ENCODE assay signal across 9 mouse cellular contexts in the genomic region with DNA sequence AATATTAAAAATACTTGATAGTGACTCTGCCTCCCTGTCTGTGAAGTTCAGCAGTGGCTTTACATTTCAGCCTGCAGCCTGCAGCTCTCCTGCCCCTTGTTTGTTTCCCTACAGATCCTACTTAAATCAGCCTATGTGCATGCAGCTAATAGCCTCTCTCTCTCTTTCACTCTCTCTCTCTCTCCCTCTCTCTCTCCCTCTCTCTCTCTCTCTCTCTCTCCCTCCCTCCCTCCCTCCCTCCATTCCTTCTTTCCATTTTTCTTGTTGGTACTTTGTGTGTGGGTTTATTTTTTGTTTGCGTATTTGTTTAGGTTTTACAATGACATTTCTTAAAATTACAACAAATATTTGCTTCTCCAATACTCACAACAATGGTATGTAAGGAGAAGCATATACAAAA. TPM values are rescaled to one million over a fixed set of nuclear protein-coding genes. Genes with fewer than 3 reads are reported as not detected.
DNase-seq lines count a peak whose midpoint lies in the region; ATAC-seq and TF ChIP-seq lines count a peak whose summit lies in the region.
"Had no signal": no experiment of that assay in that cellular context is flagged by ENCODE, and none has a peak within 500 bp of the region (broad histone marks: within the 10 kb centered on the region; RNA-seq: fewer than 3 reads in every experiment).

A gene (minus strand): TSS at position 101 of the 400 bp plus-strand sequence.

- no peak for TF ChIP-seq EP300 in liver, embryonic 14.5 days (IDR thresholded peaks at IDR 0.05; ENCODE audit: low read depth)

- H3K4me3 ChIP-seq in kidney, adult 2 months (ENCODE audit: insufficient read depth, low read depth, low read length): peak within 1 kb of the TSS; percentile 46
- peak within 1 kb of the TSS; percentile 45 for H3K4me3 ChIP-seq in hindbrain, embryonic 12.5 days
- peak within 1 kb of the TSS; percentile 6 to 31; a peak in 3 of 4 replicates for H3K4me3 ChIP-seq in liver, embryonic 14.5 days (ENCODE audit: insufficient read depth in 1 of 2, low read depth in 2 of 2, low read length in 2 of 2)

- H3K36me3 ChIP-seq in kidney, adult 2 months (ENCODE audit: control insufficient read depth, insufficient read depth, low read length): no peaks in the 10 kb centered on the region
- H3K36me3 ChIP-seq in hindbrain, embryonic 12.5 days: no peaks in the 10 kb centered on the region
- H3K36me3 ChIP-seq in liver, embryonic 14.5 days (replicated peaks; ENCODE audit: control insufficient read depth, insufficient read depth, low read depth): no peaks in the 10 kb centered on the region

- TF ChIP-seq POLR2A in kidney, adult 2 months (IDR thresholded peaks at IDR 0.05; ENCODE audit: low read depth, low read length): no peak

- H3K4me1 ChIP-seq in kidney, adult 2 months (ENCODE audit: control insufficient read depth, insufficient read depth, low read length): no peaks in the 10 kb centered on the region; the same call in 1 of the 2 replicates
- H3K4me1 ChIP-seq in hindbrain, embryonic 12.5 days: peaks cover 13% of the 10 kb centered on the region
- 0 out of 4 replicates have a peak, but pooled peaks cover 0 to 2% of the 10 kb centered on the region in 2 experiments for H3K4me1 ChIP-seq in liver, embryonic 14.5 days (replicated peaks; ENCODE audit: control insufficient read depth in 2 of 2, insufficient read depth in 2 of 2, low read length in 1 of 2)

- no peaks in the 10 kb centered on the region for H3K9me3 ChIP-seq in hindbrain, embryonic 12.5 days (replicated peaks)
- no peaks in the 10 kb centered on the region for H3K9me3 ChIP-seq in liver, embryonic 14.5 days (ENCODE audit: control insufficient read depth, low read length)

- H3K4me2 ChIP-seq in hindbrain, embryonic 12.5 days (replicated peaks): peak within 1 kb of the TSS; percentile 56
- peak within 1 kb of the TSS; percentile 26; the same call in 1 of the 2 replicates for H3K4me2 ChIP-seq in liver, embryonic 14.5 days (ENCODE audit: low read depth)

- DNase-seq in kidney, adult 2 months: no peak
- DNase-seq in kidney, postnatal 14 days: no peak
- no peak for DNase-seq in adrenal gland, postnatal 14 days
- no peak for DNase-seq in liver, embryonic 14.5 days (ENCODE audit: low read depth in 3 of 3, low spot score in 3 of 3)
- DNase-seq in retina, postnatal 1 day: no peak
- no peak for DNase-seq in gastrocnemius, postnatal 36 days

- no peak for TF ChIP-seq CTCF in kidney, adult 2 months (conservative IDR thresholded peaks at IDR 0.05; ENCODE audit: insufficient read depth, insufficient read length, low read depth, low read length)
- no peak for TF ChIP-seq CTCF in liver, embryonic 14.5 days (IDR thresholded peaks at IDR 0.05; ENCODE audit: low read depth)

- 0 out of 2 replicates have a peak, but pooled peaks have one; percentile 27 for ATAC-seq in hindbrain, embryonic 12.5 days (ENCODE audit: low FRiP score)
- no peak for ATAC-seq in liver, embryonic 14.5 days (ENCODE audit: insufficient read depth)
- ATAC-seq in activated CD4-positive, CD25-positive, alpha-beta regulatory T cell, adult 4 months: no peak

- H3K9ac ChIP-seq in hindbrain, embryonic 12.5 days: peak within 1 kb of the TSS; percentile 65
- no peak within 1 kb of the TSS for H3K9ac ChIP-seq in liver, embryonic 14.5 days (replicated peaks)

- intact Hi-C loops in gastrocnemius, postnatal 36 days (cut with DNase I): loop anchor here (5.0 kb wide), 2 partner anchors 374 to 649 kb away; no protein-coding TSS in a partner anchor

- H3K27me3 ChIP-seq in kidney, adult 2 months (replicated peaks; ENCODE audit: control insufficient read depth, insufficient read depth, low read length): peaks cover 3% of the 10 kb centered on the region
- H3K27me3 ChIP-seq in hindbrain, embryonic 12.5 days: no peaks in the 10 kb centered on the region
- H3K27me3 ChIP-seq in liver, embryonic 14.5 days (ENCODE audit: control insufficient read depth, insufficient read depth, low read length): no peaks in the 10 kb centered on the region
- H3K27me3 ChIP-seq: Patski had no signal

- no peak within 1 kb of the TSS for H3K27ac ChIP-seq in kidney, adult 2 months (ENCODE audit: insufficient read depth, low read depth, low read length)
- H3K27ac ChIP-seq in hindbrain, embryonic 12.5 days: peak within 1 kb of the TSS; percentile 89
- no peak within 1 kb of the TSS for H3K27ac ChIP-seq in liver, embryonic 14.5 days

- 100% methylated on average over 1 of the region's 1 CpGs for WGBS in kidney, adult 2 months
- 95% methylated on average over 1 of the region's 1 CpGs for WGBS in hindbrain, embryonic 12.5 days
- 77% methylated on average over 1 of the region's 1 CpGs for WGBS in liver, embryonic 14.5 days (ENCODE audit: insufficient replicate concordance)

RNA-seq across cellular contexts. Expression of the gene that starts here (rescaled TPM):
- polyA plus RNA-seq in kidney, adult 2 months (2012; rRNA removed): 0.20 and 0.33 TPM in 2 replicates
- total RNA-seq in adrenal gland, postnatal 14 days (2021): 31.2 and 32.2 TPM in 2 replicates
- 58.5 and 68.8 TPM in 2 replicates for polyA plus RNA-seq in hindbrain, embryonic 12.5 days (2016; fragmentation: Nextera tagmentation; extraction: Ambion mirVana)
- 0.48 and 0.63 TPM in 2 replicates for polyA plus RNA-seq in liver, embryonic 14.5 days (2012; rRNA removed)
- polyA plus RNA-seq in liver, embryonic 14.5 days (2014; fragmentation: Nextera tagmentation; extraction: Ambion mirVana): 1.7 TPM in 2 replicates
- under 1 TPM; 0.23 to 0.25 TPM for total RNA-seq in gastrocnemius, postnatal 36 days (2021)
- 1 to 10 TPM; 2.5 to 3.5 TPM for polyA plus RNA-seq in activated CD4-positive, CD25-positive, alpha-beta regulatory T cell, adult 4 months (2017; shearing (Covaris generic))

Comparison
In these comparisons a context has a peak if more than half of its experiments do, and no peak if none do; other contexts are left out.
1. RNA of the gene that starts here (total RNA-seq): 31.2 to 32.2 TPM in adrenal gland, postnatal 14 days; 0.23 to 0.25 TPM in gastrocnemius, postnatal 36 days; every median in the first group is over 10 times any median in the second.
2. RNA of the gene that starts here (polyA plus RNA-seq): 58.5 to 68.8 TPM in hindbrain, embryonic 12.5 days; 2.5 to 3.5 TPM in activated CD4-positive, CD25-positive, alpha-beta regulatory T cell, adult 4 months, 0.48 to 1.7 TPM in liver, embryonic 14.5 days and 0.20 to 0.33 TPM in kidney, adult 2 months; every median in the first group is over 10 times any median in the second.
3. Peak in every context shown above with its lines, with median percentiles within 50 percentile points of each other: H3K4me3 ChIP-seq.